Mouse (Mus musculus): ENCODE results near the gene Dag1. TPM values are rescaled to one million over a fixed set of nuclear protein-coding genes. Genes with fewer than 3 reads are reported as not detected.

Gene Dag1
- 50.5 and 57.8 TPM in 2 replicates for polyA plus RNA-seq (2015; fragmentation: Nextera tagmentation; extraction: Ambion mirVana)

DNA sequence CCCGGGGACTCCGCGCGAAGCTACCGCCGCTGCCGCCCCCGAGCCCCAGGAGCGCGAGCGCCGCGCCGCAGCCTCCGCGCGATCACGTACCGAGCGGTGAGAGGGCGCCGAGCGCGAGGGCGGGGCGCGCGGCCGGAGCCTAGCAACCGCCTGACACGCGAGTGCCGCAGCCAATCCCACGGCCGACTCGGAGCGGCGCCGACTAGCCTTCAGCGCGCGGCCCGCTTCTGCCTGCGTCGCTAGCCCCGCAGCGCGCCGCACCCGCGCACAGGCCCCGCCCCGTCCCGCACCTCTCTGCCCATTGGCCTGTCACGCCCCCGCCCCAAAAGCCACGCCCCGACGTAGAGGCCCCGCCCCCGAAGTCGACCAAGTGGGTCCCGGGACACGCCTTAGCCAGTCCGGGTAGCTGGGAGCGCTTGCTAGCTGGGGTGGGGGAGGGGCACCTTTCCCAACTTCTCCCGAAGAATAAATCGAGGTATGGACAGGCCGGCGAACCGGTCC is at the start of gene Dag1:
Dag1 (minus strand) TSS at position 269 of the 501 bp plus-strand sequence.
- no peaks in the 10 kb centered on the region for H3K36me3 ChIP-seq
- no peaks in the 10 kb centered on the region for H3K9me3 ChIP-seq
- peak within 1 kb of the TSS; percentile 98 for H3K4me3 ChIP-seq (replicated peaks)
- H3K27me3 ChIP-seq, result no peaks in the 10 kb centered on the region
- H3K27ac ChIP-seq, result peak within 1 kb of the TSS; percentile 94
- H3K4me1 ChIP-seq (replicated peaks), result peaks cover 28% of the 10 kb centered on the region
- peak within 1 kb of the TSS; percentile 86 for H3K9ac ChIP-seq (replicated peaks)
- under 1% methylated on average over 62 of the region's 71 CpGs for WGBS
- ATAC-seq, result peak; percentile 99
- peak within 1 kb of the TSS; percentile 83 for H3K4me2 ChIP-seq (replicated peaks)

DNA sequence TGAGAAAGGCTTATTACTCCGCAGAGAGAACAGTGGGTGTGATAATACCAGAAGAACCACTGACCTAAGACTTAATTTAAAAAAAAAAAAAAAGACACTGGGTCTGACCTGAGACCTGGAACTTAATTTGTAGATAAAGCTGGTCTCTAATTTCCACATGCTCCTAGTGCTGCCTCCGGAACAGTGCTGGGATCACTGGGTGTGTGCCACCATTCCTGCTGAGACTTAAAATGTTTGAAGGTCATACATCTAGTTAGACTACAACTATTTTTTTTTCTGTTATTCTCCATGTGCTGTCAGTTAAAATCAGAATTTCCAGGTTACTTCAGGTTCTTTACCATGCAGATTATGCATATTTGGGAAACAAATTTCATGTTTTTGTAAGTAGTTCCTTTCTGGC is 44.4 kb upstream of the Dag1 start:
- peaks cover 51% of the 10 kb centered on the region for H3K4me1 ChIP-seq (replicated peaks)
- peak overlapping the region; percentile 57 for H3K9ac ChIP-seq (replicated peaks)
- peak overlapping the region; percentile 62 for H3K4me2 ChIP-seq (replicated peaks)
- H3K27me3 ChIP-seq, result no peaks in the 10 kb centered on the region
- H3K27ac ChIP-seq, result no peak overlapping the region
- peaks cover 11% of the 10 kb centered on the region for H3K36me3 ChIP-seq
- WGBS, result 66% methylated on average over 2 of the region's 2 CpGs
- H3K9me3 ChIP-seq, result no peaks in the 10 kb centered on the region
- no peak for ATAC-seq
- H3K4me3 ChIP-seq (replicated peaks), result peak overlapping the region; percentile 93

DNA sequence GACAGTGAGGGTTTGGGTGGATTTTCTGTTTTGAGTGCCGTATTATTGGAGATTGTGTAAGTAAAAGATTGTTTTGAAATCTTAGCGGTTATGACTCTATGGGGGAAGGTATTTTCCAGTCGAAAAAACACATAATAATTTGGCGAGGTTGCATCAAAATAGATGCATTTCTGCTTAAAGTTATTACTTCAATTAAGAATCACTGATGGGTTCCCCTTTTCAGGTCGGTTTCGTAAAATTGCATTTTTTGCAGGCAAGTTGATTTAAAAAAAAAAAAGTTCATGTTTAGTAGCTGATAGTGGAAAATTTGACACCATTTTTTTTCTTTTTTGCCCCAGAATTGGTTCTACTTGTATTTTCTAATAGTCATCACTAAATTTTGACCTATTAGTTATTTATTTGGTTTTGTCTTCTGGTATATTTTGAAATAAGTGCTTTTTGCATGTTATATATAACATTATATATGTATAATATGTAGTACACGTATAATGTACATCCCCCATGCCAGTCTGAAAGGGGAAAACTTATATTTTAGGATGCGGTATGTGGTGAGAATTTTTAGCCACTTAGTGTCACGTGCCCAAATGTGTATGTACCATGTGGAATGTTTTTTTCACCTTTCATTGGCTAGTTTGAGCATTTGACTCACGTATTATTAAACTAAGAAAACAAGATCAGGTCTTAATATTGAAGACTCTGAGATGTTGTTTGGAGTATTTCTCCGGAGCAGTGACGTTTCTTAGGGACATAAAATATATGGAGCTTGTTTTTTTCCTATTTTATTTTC is 43.5 kb upstream of the Dag1 start:
- 24% methylated on average over 12 of the region's 12 CpGs for WGBS
- Histone ChIP-seq H3K36me3 (peaks cover 20% of the 10 kb centered on the region), H3K4me2 (replicated peaks) (peak overlapping the region; percentile 62), H3K27me3 (no peaks in the 10 kb centered on the region), H3K9ac (replicated peaks) (peak overlapping the region; percentile 92), H3K4me1 (replicated peaks) (peaks cover 51% of the 10 kb centered on the region), H3K4me3 (replicated peaks) (peak overlapping the region; percentile 93), H3K9me3 (no peaks in the 10 kb centered on the region), H3K27ac (peak overlapping the region; percentile 98)
- ATAC-seq, result no peak

DNA sequence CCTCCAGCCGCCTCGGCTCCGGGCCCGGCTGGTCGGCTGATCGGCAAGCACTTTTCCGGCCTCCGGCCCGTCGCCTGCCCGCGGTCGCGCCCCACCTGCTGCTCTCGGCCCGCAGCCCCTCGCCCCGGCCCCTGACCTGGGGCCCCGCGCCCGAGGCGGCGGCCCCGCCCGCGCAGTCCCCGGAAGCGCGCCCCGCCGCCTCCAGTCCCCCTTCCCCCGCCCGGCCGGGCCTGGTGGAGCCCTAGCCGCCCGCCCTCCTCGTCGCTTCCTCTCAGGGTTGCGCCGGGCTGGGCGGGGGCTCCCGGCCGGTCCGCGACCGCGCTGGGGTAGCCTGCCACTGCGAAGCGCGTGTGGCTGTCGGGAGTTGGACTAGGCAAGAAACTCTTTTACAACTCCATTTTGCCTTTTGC is 42.8 kb upstream of the Dag1 start:
- H3K4me2 ChIP-seq (replicated peaks), result peak overlapping the region; percentile 62
- WGBS, result under 1% methylated on average over 48 of the region's 51 CpGs
- H3K4me3 ChIP-seq (replicated peaks), result peak overlapping the region; percentile 93
- H3K9ac ChIP-seq (replicated peaks), result peak overlapping the region; percentile 92
- peaks cover 25% of the 10 kb centered on the region for H3K36me3 ChIP-seq
- H3K27ac ChIP-seq, result peak overlapping the region; percentile 98
- peaks cover 47% of the 10 kb centered on the region for H3K4me1 ChIP-seq (replicated peaks)
- no peaks in the 10 kb centered on the region for H3K9me3 ChIP-seq
- H3K27me3 ChIP-seq, result no peaks in the 10 kb centered on the region
- ATAC-seq, result peak; percentile 71

DNA sequence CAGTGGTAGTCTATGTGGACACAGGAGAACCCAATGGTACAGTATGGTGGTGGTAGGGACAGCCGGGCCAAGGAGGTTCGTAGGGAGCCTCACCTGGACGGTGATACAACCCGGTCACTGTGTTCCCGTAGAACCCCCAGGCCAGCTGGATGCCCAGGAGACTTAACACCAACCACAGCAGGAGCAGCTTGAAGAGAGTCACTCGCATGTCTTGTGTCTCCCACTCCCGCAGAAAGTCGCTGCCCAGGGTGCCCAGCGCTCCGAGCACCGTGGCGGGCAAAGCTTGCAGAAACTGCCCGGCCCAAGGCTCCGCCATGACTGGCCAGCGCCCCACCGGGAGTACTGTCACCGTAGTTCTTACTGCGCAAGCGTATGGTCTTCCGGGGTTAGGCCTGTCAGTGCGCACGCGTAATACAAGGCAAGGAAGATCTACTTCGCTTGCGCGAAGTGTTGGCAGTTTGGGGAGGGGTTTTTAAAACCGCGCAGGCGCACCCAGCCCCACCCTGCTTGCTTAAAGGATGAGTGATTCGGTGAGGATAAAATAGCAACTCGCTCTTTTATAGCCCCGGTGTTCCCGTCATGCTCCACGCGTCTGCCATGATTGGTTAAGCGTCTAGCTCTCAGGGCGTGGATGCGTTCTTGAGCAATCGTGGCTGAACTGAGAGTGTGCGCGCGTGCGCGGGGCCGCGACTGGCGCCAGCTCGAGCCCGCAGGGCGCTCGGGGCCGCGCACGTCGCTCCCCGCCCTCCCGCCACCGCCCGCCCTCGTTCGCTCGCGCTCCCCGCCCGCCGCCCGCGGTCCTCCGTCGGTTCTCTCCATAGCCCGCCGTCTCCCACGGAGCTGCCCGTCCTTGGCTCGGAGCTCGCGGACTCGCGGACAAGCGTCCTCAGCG is 42.1 kb upstream of the Dag1 start, which contains the start of the genes Rhoa and Tcta:
Rhoa (plus strand) TSS at position 501 of the 892 bp plus-strand sequence.
Tcta (minus strand) TSS at position 532 of the 892 bp plus-strand sequence.
- ATAC-seq, result peak; percentile 97
- H3K36me3 ChIP-seq, result peaks cover 31% of the 10 kb centered on the region
- no peaks in the 10 kb centered on the region for H3K27me3 ChIP-seq
- peaks cover 41% of the 10 kb centered on the region for H3K4me1 ChIP-seq (replicated peaks)
- no peaks in the 10 kb centered on the region for H3K9me3 ChIP-seq
- H3K4me3 ChIP-seq (replicated peaks), result peak within 1 kb of the TSS; percentile 93
- under 1% methylated on average over 74 of the region's 81 CpGs for WGBS
- H3K27ac ChIP-seq, result peak within 1 kb of the TSS; percentile 98
- peak within 1 kb of the TSS; percentile 91 for H3K4me2 ChIP-seq (replicated peaks)
- H3K9ac ChIP-seq (replicated peaks), result peak within 1 kb of the TSS; percentile 92

DNA sequence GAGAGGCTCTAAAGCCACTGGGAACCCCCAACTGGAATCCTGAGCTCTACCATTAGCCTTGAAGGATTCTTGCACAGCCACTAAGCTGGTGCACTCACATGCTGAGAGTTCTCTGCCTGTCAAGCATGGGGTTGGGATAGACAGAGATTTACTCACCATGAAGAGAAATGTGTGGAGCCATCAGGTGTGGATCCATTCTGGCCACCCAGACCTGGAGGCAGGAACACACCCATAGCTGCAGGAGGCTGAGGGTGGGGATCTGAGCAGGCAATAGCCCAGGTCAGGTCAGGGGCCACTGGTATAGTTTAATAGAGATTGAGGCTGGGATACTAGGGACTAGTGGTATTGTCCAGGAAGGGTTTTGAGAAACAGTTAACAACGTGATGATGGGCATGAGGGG is 41.4 kb upstream of the Dag1 start:
- Histone ChIP-seq H3K4me1 (replicated peaks) (peaks cover 41% of the 10 kb centered on the region), H3K36me3 (peaks cover 36% of the 10 kb centered on the region), H3K4me3 (replicated peaks) (peak overlapping the region; percentile 93), H3K4me2 (replicated peaks) (peak overlapping the region; percentile 91), H3K9ac (replicated peaks) (peak overlapping the region; percentile 89), H3K27ac (peak overlapping the region; percentile 98), H3K27me3 (no peaks in the 10 kb centered on the region), H3K9me3 (no peaks in the 10 kb centered on the region)
- 0 out of 2 replicates have a peak, but pooled peaks have one; percentile 6 for ATAC-seq
- 12% methylated on average over 1 of the region's 1 CpGs for WGBS

DNA sequence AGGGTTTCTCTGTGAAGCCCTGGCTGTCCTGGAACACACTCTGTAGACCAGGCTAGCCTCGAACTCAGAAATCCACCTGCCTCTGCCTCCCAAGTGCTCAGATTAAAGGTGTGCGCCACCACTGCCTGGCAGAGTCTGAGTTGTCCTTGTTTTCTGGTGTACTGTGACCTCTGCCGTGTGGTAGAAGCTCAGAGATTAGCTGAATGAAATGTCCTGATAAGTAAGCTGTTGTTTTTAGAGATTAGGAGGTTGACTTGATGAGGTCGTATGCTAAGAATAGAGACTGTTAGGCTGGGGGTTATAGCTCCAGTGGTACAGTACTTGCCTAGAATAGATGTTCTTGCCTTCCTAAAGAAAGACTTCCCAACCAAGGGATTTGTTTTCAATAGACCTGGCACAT is 41.0 kb upstream of the Dag1 start:
- Histone ChIP-seq H3K27me3 (no peaks in the 10 kb centered on the region), H3K27ac (no peak overlapping the region), H3K9ac (replicated peaks) (peak overlapping the region; percentile 89), H3K4me3 (replicated peaks) (peak overlapping the region; percentile 93), H3K9me3 (no peaks in the 10 kb centered on the region), H3K36me3 (peaks cover 37% of the 10 kb centered on the region), H3K4me2 (replicated peaks) (peak overlapping the region; percentile 91), H3K4me1 (replicated peaks) (peaks cover 36% of the 10 kb centered on the region)
- ATAC-seq, result no peak
- 88% methylated on average over 4 of the region's 4 CpGs for WGBS

DNA sequence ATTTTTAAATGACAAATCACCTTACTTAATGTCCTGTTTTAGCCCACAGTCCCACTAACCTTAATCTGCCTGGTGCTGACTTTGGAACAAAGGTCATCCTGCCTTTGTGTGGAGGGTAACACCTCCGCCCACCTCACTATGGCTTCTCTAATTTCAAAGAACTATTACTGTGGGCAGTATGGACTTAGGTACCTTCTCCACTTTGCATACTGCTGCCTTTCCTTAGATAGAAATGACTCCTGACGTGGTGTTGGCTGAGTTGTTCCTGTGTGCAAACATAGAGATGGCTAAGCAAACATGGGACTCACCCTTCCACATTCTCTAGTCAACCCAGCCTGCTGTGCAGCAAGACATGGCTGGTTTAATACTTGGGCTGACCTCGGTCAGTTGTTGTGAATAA is 38.1 kb upstream of the Dag1 start:
- ATAC-seq, result no peak
- WGBS, result 91% methylated on average over 3 of the region's 3 CpGs
- Histone ChIP-seq H3K27me3 (no peaks in the 10 kb centered on the region), H3K9ac (replicated peaks) (no peak overlapping the region), H3K4me2 (replicated peaks) (no peak overlapping the region), H3K4me1 (replicated peaks) (peaks cover 19% of the 10 kb centered on the region), H3K27ac (no peak overlapping the region), H3K36me3 (peaks cover 42% of the 10 kb centered on the region), H3K4me3 (replicated peaks) (no peak overlapping the region), H3K9me3 (no peaks in the 10 kb centered on the region)

DNA sequence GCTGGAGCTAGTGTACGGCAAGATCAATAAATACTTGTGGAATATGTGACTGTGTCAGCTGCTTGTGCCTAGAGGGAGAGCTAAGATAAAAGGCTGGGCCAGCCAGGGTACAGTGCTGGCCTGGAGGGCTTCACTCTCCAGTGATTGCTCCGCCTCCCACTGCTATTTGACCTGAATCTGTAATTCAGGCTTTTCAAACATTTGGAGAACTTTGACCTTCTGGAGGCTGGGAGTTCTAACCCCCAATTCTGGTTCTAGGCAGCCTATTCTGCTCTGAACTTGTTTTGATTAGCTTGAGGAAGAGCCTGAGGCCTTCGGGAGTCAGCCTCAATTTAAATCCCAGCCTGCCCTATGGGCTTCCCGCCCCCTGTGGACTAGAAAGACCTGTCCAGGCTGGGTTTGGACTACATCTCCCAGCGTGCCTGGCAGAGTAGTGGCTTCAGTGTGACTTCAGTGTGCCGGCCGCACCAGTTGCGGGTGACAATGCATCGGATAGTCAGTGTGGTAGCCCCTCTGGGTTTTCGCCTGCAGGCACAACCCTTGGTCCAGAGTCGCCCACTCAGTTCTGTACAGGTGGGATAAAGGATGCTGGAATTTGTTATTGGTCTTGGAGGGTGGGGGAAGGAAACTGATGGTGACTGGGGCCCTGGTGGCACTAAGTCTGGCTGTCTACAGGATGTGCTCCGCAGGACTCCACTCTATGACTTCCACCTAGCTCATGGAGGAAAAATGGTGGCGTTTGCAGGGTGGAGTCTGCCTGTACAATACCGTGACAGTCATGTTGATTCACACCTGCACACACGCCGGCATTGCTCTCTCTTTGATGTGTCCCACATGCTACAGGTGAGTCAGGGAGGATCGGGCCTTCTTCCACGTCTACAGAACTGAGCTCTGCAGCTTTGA is 32.9 kb upstream of the Dag1 start, which contains the start of gene Amt:
Amt (plus strand) TSS at position 401 of the 903 bp plus-strand sequence.
- no peaks in the 10 kb centered on the region for H3K9me3 ChIP-seq
- 15% methylated on average over 18 of the region's 18 CpGs for WGBS
- peaks cover 46% of the 10 kb centered on the region for H3K36me3 ChIP-seq
- ATAC-seq, result peak; percentile 79
- H3K4me3 ChIP-seq (replicated peaks), result peak within 1 kb of the TSS; percentile 33
- H3K9ac ChIP-seq (replicated peaks), result peak within 1 kb of the TSS; percentile 57
- peak within 1 kb of the TSS; percentile 45; the same call in 1 of the 2 replicates for H3K27ac ChIP-seq
- H3K27me3 ChIP-seq, result no peaks in the 10 kb centered on the region
- H3K4me1 ChIP-seq (replicated peaks), result peaks cover 18% of the 10 kb centered on the region
- H3K4me2 ChIP-seq (replicated peaks), result peak within 1 kb of the TSS; percentile 47

DNA sequence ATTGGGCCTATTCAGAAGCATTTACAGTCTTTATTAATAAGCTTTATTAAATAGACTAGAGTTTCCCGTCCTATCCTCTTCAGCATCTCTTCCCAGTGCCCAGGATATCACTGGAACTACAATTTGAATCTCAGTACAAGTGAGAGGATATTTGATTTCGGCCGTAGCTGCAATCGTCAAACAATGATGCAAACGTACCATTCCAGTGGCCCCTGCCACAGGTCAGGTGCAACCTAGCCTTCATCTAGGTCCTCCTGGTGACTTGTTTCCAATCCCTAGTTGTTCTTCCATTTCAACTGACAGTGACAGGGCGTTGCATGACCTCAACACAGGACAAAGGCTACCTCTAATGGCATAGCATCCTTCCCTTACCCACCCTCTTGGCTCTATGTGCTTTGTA is 27.0 kb upstream of the Dag1 start:
- peak overlapping the region; percentile 66 for H3K4me2 ChIP-seq (replicated peaks)
- H3K27ac ChIP-seq, result peak overlapping the region; percentile 88
- peaks cover 14% of the 10 kb centered on the region for H3K4me1 ChIP-seq (replicated peaks)
- peak overlapping the region; percentile 66 for H3K4me3 ChIP-seq (replicated peaks)
- ATAC-seq, result peak; percentile 12; the same call in 1 of the 2 replicates
- no peaks in the 10 kb centered on the region for H3K9me3 ChIP-seq
- peaks cover 25% of the 10 kb centered on the region for H3K36me3 ChIP-seq
- H3K27me3 ChIP-seq, result no peaks in the 10 kb centered on the region
- 44% methylated on average over 6 of the region's 6 CpGs for whole genome bisulfite sequencing
- H3K9ac ChIP-seq (replicated peaks), result peak overlapping the region; percentile 68
